Mouse (Mus musculus): ENCODE data around the gene Spock1.

Spock1 gene

GRCm38 (mm10) chr13:57908266-57908582 is at the start of gene Spock1:
TSS of gene Spock1 (minus strand) at chr13:57908332.
- in situ Hi-C loops (cut with MboI; ENCODE audit: low pct_unique_long_range_greater_than_20kb in 1 of 2, low sequenced_read_pairs in 2 of 2, unreplicated experiment in 1 of 2): no loop called here

DNA sequence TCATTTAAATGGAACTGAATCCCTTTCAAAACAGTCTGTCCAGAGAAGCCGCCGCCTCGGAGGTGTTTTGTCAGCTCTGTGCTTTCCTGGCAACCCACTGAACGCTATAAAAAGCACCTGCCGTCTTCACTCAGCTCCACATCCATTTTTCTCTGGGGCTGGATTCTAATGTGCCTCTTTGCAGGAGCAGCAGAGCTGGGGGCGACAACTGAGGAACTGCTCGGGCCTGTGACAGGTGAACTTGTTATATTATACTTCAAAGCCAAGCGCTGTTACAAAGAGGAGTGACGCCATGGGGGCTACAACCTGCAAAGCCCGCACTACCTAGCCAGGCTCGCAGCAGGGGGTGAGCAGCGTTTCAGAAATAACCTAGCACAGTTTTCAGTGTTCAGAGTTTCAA is 42.0 kb upstream of the Spock1 start:
- in situ Hi-C loops (cut with MboI; ENCODE audit: low pct_unique_long_range_greater_than_20kb in 1 of 2, low sequenced_read_pairs in 2 of 2, unreplicated experiment in 1 of 2): no loop called here

DNA sequence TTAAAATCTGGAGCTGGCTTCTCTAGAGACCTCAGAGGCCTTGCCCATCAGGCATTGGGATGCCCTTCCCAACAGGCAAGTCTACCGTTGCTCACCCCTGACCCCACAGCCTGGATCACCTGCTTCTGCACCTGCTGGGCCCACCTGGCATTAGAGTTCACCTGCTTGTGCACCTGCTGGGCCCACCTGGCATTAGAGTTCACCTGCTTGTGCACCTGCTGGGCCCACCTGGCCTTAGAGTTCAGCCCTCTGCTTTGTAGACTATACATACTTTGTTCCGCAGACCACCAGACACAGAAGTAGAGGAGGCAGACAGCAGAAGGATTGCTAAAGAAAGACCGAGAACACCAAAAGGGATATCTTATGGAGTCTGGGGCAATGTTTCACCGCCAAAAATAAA is 41.4 kb upstream of the Spock1 start:
- in situ Hi-C loops (cut with MboI; ENCODE audit: low pct_unique_long_range_greater_than_20kb in 1 of 2, low sequenced_read_pairs in 2 of 2, unreplicated experiment in 1 of 2): no loop called here

GRCm38 (mm10) chr13:57945197-57945596 is 37.1 kb upstream of the Spock1 start:
- in situ Hi-C loops (cut with MboI; ENCODE audit: low pct_unique_long_range_greater_than_20kb in 1 of 2, low sequenced_read_pairs in 2 of 2, unreplicated experiment in 1 of 2): no loop called here

GRCm38 (mm10) chr13:57944434-57944833 is 36.3 kb upstream of the Spock1 start:
- in situ Hi-C loops (cut with MboI; ENCODE audit: low pct_unique_long_range_greater_than_20kb in 1 of 2, low sequenced_read_pairs in 2 of 2, unreplicated experiment in 1 of 2): no loop called here

- in situ Hi-C loops (cut with MboI; ENCODE audit: low pct_unique_long_range_greater_than_20kb in 1 of 2, low sequenced_read_pairs in 2 of 2, unreplicated experiment in 1 of 2): no loop called here
Measured at GRCm38 (mm10) chr13:57943900-57944299, 35.8 kb upstream of the Spock1 start.

DNA sequence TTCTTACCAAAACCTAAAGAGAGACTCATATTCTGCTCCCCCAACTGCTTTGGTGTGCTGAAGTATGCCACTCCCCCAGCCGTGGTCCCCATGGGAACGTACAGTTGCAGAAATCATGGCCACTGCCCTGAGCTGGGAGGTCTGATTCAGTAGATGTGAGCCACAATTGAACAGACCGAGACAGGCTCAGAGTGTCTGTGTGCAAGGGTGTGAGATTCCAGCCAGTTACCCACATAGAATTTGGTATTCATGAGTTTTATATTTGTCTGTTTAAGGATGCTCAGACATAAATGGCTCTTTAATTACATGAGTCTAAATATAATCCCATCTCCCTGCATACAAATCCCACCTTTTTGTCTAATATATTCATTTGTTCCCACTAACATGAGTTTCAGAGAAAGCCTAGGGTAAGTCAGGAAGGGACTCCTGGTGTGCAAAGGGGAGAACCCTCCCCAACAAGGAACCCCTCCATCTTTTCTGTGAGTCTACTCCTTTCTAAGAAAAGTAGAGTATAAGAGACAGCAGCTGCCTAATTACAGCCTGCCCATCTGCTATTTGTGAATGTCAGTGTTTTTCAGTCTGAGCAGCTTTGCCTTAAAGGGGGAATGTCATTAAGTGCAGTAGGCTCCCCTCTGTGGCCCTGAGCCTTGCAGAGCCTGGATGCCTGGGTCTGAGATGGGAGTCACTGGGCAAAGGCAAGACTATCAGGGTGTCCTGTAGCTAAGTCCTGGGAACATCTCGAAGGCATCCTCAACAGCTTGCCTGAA is 29.5 kb upstream of the Spock1 start:
- in situ Hi-C loops (cut with MboI; ENCODE audit: low pct_unique_long_range_greater_than_20kb in 1 of 2, low sequenced_read_pairs in 2 of 2, unreplicated experiment in 1 of 2): no loop called here

GRCm38 (mm10) chr13:57931998-57932397 is 23.9 kb upstream of the Spock1 start:
- in situ Hi-C loops (cut with MboI; ENCODE audit: low pct_unique_long_range_greater_than_20kb in 1 of 2, low sequenced_read_pairs in 2 of 2, unreplicated experiment in 1 of 2): no loop called here

- in situ Hi-C loops (cut with MboI; ENCODE audit: low pct_unique_long_range_greater_than_20kb in 1 of 2, low sequenced_read_pairs in 2 of 2, unreplicated experiment in 1 of 2): no loop called here
Measured at GRCm38 (mm10) chr13:57931376-57931775, 23.2 kb upstream of the Spock1 start.

DNA sequence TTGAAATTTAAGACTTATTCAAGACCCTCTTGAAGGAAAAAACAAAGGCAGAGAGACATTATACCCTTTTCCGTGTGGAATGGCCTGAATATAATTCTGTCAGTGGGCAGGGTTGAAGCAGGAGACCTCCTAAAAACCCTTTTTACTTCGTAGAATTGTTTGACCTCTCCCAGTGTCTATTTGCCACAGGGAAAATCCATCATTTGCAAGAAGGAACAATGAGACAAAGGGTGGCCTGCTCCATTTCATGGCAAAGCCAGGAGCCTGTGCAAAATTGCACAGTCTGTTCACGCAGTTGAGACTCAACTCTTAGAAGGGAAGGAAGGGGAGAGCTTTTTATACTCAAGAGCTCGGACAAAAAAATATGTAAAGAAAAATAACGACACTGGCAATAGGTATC is 22.6 kb upstream of the Spock1 start:
- in situ Hi-C loops (cut with MboI; ENCODE audit: low pct_unique_long_range_greater_than_20kb in 1 of 2, low sequenced_read_pairs in 2 of 2, unreplicated experiment in 1 of 2): no loop called here

- in situ Hi-C loops (cut with MboI; ENCODE audit: low pct_unique_long_range_greater_than_20kb in 1 of 2, low sequenced_read_pairs in 2 of 2, unreplicated experiment in 1 of 2): no loop called here
Measured at GRCm38 (mm10) chr13:57930283-57930682, 22.2 kb upstream of the Spock1 start.

- in situ Hi-C loops (cut with MboI; ENCODE audit: low pct_unique_long_range_greater_than_20kb in 1 of 2, low sequenced_read_pairs in 2 of 2, unreplicated experiment in 1 of 2): no loop called here
Measured at GRCm38 (mm10) chr13:57919947-57920346, 11.8 kb upstream of the Spock1 start.

GRCm38 (mm10) chr13:57911171-57911570 is 3.0 kb upstream of the Spock1 start:
- in situ Hi-C loops (cut with MboI; ENCODE audit: low pct_unique_long_range_greater_than_20kb in 1 of 2, low sequenced_read_pairs in 2 of 2, unreplicated experiment in 1 of 2): no loop called here

GRCm38 (mm10) chr13:57907428-57908265 is 485 bp downstream of the Spock1 start:
- in situ Hi-C loops (cut with MboI; ENCODE audit: low pct_unique_long_range_greater_than_20kb in 1 of 2, low sequenced_read_pairs in 2 of 2, unreplicated experiment in 1 of 2): no loop called here

DNA sequence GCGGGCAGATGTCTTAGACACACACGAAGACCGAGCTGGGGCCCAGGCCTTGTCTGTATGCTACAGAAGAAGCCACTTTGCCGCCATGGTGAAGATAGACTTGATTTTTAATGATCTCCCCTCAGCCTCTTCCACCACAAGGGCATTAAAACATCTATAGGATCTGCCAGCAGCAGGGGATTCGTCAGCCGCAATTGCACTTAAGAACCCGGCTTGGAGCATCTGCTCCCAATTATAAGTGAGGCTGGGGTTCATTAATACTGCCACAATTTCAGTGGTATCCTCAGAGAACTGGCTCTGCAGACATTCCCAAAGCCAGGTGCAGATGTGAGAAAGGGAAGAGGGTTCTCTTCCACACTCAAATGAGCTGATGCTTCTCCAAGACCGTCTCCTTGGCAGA is 13.5 kb downstream of the Spock1 start:
- in situ Hi-C loops (cut with MboI; ENCODE audit: low pct_unique_long_range_greater_than_20kb in 1 of 2, low sequenced_read_pairs in 2 of 2, unreplicated experiment in 1 of 2): no loop called here

- in situ Hi-C loops (cut with MboI; ENCODE audit: low pct_unique_long_range_greater_than_20kb in 1 of 2, low sequenced_read_pairs in 2 of 2, unreplicated experiment in 1 of 2): no loop called here
Measured at GRCm38 (mm10) chr13:57889708-57890107, 18.4 kb downstream of the Spock1 start.

DNA sequence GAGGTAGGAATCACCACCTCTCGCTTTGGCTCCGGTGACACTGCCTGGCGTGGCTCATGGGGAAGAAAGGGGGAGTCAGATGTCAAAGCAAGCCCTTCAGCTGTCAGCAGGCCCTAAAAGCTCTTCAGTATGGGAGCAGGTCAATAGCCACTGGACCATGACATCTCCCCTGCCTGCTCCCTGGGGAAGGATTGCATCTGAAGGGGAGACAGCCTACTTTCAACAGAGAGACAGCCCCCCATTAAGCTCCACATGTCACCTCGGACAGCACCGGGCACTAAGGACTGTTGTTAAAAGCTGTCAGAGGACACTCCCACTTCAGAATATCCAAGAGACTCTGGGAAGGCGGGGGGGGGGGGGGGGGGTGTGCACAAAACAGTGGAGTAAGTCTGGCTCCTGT is 19.1 kb downstream of the Spock1 start:
- in situ Hi-C loops (cut with MboI; ENCODE audit: low pct_unique_long_range_greater_than_20kb in 1 of 2, low sequenced_read_pairs in 2 of 2, unreplicated experiment in 1 of 2): no loop called here

DNA sequence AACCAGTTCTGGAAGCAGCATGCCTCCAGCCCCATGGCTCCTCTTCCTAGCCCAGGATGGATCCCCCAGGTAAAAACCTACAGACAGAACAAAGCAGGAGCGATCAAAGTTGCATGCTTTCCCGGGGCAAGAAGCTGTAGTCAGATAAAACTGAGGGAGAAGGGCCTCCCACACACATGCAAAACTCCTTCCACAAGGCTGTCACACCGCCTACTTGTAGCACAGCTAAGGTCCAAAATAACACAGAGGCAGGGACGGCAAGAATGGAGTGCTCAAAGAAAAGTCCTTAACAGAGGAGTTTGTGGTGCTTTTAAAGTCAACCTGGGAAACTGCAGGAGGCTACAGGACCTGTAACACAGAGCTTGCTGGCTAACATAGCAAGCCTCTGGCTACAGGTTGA is 28.3 kb downstream of the Spock1 start:
- in situ Hi-C loops (cut with MboI; ENCODE audit: low pct_unique_long_range_greater_than_20kb in 1 of 2, low sequenced_read_pairs in 2 of 2, unreplicated experiment in 1 of 2): no loop called here

DNA sequence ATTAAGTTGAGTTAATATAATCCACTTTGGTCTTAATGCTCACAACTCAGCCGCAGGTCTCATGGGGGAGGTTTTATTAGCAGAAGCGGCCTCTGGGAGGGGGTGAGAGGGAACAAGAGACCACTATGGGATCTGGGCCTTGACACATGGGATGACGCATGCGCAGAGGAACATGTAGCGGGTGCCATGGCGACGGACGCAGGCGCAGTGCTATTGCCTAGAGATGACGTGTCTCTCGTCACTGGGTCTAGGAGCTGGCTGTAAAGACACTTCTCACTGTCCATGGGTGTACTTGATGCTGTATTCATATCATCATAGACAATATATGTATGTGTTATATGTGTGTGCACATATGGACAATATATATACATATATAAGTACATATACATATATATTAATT is 29.3 kb downstream of the Spock1 start:
- in situ Hi-C loops (cut with MboI; ENCODE audit: low pct_unique_long_range_greater_than_20kb in 1 of 2, low sequenced_read_pairs in 2 of 2, unreplicated experiment in 1 of 2): no loop called here

DNA sequence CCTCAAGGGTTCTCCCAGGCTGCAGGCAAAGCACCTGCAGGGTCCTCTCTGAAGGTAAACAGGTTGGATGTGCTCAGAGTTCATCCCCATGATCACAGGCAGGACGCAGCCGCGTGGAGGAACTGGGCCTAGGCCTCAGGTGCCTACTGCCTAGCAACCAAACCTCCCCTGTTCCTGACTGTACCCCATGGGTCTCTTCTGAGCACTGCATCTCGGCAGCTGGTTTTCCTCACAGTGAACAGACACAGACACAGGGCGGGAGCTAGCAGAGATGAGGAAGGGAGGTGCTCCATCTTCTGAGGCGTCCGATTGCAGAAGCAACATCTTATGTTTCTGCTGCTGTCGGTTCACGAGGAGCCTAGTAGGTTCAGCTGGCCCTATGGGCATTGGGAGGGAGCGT is 30.4 kb downstream of the Spock1 start:
- in situ Hi-C loops (cut with MboI; ENCODE audit: low pct_unique_long_range_greater_than_20kb in 1 of 2, low sequenced_read_pairs in 2 of 2, unreplicated experiment in 1 of 2): no loop called here
